Mouse (Mus musculus): ENCODE measurements around the gene Shd. TPM values are rescaled to one million over a fixed set of nuclear protein-coding genes. Genes with fewer than 3 reads are reported as not detected.

The Shd gene
- polyA plus RNA-seq, 1 experiment, result 1.7 TPM

- DNase-seq (ENCODE audit: low spot score), result peak; percentile 84
These were observed 11.1 kb upstream of the Shd start, which contains the start of gene Yju2 for GRCm38 (mm10) chr17:55958918-55959728. TSS of gene Yju2 (plus strand) at chr17:55959099.

DNA sequence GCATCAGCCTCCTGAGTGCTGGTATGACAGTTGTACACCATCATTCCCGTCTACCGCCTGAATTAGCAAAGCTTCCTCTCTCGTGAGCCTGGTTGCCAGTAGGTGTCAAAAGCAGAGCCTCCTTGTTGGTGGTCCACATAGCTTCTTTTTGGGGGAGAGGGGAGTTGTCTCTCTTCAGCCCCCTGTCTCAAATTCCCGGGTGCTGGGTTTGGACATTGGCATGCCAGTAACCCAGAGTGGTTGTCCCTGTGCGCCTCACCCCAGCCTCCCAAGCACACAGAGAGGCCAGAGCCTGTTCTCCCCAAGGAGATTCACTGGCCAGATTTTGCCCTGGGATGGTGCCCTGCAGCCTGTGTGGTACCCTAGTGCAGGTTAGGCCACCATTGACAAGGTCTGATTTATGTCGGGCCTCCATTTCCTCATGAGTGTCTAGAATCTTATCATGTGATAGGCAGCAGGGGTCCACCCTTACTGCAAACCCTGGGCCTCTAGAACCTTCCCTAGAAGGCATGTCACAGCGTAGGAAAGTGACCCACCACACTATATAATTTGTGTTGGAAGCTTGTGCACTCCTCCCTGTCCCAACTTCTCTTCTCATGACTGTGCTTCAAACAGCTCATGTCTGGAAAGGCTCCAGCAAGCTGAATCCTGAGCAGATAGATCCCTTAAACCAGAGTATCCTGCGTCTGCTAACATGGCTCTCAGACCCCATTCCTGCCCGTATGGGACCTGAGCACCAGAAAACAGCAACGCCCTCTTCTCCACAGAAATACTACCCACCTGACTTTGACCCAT, 10.1 kb upstream of the Shd start:
- no peak for DNase-seq (ENCODE audit: low spot score)

DNA sequence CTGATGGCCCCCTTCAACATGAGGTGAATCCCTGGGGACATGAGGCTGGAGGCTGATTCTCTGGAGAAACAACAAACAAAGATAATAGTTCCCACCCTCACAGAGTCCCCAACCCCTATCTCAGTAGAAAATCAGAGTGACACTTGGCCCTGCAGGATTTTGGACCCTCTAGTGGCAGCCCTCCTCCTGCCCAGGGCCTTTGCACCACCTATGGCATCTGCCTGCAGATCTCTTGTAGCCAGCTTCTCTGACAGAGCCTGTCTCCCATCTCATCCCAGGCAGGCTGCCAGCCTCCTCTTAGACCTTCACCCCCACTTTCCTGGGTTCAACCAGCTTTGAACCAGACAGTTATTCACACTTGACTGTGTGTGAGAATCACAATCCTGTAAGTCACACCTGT, 9.5 kb upstream of the Shd start:
- DNase-seq (ENCODE audit: low spot score), result no peak

DNA sequence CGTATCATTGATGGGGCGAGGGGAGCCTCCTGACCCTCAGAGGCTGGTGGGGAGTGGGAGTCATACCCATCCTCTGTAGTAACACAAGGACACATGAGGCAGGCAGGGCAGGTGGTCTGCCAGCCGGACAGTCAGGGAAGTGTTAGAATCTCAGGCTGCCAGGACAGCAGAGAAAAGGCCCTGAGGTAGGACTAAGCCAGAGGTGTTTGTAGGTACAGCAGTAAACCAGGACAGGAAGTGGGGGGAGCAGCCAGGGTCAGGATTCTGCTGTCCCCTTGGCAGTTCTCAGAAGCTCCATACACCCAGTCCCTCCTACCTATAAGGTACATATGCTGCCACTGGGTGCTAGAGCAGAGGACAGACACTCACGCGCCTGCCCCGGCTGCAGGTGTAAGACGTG, 8.6 kb upstream of the Shd start:
- no peak for DNase-seq (ENCODE audit: low spot score)

- no peak for DNase-seq (ENCODE audit: low spot score)
These were observed 7.1 kb upstream of the Shd start for GRCm38 (mm10) chr17:55963171-55963570.

DNA sequence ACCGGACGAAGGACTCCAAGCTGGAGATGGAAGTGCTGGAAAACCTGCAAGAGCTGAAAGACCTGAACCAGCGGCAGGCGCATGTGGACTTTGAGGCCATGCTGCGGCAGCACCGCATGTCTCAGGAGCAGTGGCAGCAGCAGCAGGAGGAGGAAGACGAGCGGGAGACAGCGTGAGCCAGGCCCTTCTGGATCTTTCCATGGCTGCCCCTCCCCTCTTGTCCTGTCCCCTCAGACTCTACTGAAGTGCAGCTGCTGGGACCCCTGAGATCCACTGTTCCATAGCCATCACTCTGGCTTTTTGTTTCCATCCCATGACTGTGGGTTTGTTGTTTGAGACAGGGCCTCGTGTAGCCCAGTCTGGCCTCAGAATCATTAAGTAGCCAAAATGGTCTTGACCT, 5.8 kb upstream of the Shd start:
- no peak for DNase-seq (ENCODE audit: low spot score)

- no peak for DNase-seq (ENCODE audit: low spot score)
These were observed 5.3 kb upstream of the Shd start for GRCm38 (mm10) chr17:55964996-55965395.

DNA sequence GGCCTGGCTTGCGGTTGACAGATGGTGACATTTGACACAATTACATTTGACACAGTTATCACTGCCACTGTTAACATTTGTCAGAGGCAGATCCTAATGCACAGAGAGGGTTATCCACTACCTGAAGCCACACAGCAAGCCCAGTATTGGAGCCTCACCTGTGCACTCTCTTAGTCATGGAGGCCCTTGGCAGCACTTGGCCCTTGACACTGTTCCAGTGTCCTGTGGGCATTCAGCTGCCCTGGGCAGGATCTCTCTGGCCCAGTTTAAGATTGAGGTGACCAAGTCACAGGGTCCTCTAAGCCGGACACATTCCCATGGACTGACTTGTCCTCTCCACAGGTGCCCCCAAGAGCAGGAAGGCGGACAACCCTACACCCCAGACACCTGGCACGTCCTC, 3.1 kb upstream of the Shd start:
- DNase-seq (ENCODE audit: low spot score), result no peak

- DNase-seq (ENCODE audit: low spot score), result no peak
These were observed 2.1 kb upstream of the Shd start for GRCm38 (mm10) chr17:55968210-55968609.

DNA sequence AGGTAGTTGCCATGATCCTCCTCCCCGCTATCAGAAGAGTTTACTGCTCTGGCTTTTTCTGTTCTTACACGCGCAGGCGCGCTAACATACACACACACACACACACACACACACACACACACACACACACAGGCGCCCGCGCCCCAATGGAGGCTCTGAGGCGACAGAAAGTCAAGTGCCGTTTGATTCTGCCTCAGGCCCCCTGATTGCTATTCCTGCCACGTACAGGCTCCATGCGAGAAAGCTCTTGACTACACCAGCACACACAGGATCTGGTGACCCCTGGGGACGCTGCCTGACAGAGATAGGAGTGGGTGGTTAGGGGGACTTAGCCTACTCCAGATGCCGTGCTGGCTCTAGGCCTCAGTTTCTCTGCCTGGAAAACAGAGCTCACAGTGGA, 707 bp upstream of the Shd start:
- DNase-seq (ENCODE audit: low spot score), result no peak

DNA sequence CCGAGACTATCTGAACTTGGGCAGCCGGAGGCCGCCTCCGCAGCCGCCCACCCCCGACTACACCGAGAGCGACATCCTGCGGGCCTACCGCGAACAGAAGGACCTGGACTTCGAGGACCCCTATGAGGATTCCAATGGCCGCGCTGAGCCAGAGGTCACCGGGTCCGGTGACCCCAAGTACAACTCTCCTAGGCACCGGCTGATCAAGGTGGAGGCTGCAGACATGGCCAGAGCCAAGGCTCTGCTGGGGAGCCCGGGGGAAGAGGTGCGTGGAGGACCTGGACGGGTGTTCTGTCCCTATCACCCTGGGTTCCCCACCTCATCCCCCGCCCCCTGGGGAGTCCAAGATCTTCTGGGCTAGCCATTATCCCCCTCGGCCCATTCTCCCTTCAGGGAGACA, 1.2 kb downstream of the Shd start:
- DNase-seq (ENCODE audit: low spot score), result no peak

GRCm38 (mm10) chr17:55976255-55976862, 6.1 kb downstream of the Shd start:
- DNase-seq (ENCODE audit: low spot score), result no peak

DNA sequence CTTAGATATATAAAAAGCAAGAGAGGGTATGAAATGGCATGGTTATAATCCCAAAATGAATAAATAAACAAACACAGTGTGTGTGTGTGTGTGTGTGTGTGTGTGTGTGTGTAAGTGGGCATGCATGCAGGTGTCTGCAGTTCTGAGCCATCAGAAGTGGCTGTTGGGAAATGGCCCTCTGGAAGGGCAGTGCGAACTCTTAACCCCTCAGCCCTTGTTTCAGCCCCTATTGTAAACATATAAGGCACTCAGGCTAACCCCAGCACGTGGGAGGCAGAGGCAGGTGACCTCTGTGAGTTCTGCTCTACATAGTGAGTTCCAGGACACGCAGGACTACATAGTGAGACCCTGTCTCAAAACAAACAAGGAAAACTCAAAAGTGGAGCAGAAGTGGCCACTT, 7.0 kb downstream of the Shd start:
- no peak for DNase-seq (ENCODE audit: low spot score)

GRCm38 (mm10) chr17:55986030-55986961, 16.0 kb downstream of the Shd start, which contains the start of gene Fsd1:
TSS of gene Fsd1 (plus strand) at chr17:55986509.
- no peak for DNase-seq (ENCODE audit: low spot score)

DNA sequence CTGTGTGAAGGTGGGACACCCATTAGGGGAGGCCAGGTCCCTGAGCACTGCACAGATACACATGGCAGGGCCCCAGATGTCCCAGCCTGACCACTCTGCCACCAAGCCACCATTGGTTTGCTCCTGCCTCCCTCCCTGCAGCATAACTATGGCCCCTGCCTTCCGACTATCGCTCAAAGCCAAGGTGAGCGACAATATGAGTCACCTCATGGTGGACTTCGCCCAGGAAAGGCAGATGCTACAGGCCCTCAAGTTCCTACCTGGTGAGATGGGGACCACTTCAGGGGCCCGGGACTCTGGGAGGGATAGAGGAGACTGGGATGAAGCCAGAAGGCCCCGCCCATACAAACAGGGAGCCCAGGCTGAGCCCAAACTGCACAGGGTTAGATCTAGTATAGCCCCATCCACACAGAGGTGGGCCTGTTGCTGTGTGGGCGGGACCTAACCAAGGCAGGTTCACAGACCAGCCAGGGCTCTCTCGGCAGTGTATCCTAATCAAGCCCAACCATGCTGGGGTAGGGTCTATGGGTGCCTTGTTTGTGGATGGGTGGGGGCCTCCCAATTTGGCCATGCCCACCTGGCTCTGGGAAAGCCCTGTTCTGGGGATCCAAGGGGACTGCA, 20.1 kb downstream of the Shd start:
- DNase-seq (ENCODE audit: low spot score), result no peak

DNA sequence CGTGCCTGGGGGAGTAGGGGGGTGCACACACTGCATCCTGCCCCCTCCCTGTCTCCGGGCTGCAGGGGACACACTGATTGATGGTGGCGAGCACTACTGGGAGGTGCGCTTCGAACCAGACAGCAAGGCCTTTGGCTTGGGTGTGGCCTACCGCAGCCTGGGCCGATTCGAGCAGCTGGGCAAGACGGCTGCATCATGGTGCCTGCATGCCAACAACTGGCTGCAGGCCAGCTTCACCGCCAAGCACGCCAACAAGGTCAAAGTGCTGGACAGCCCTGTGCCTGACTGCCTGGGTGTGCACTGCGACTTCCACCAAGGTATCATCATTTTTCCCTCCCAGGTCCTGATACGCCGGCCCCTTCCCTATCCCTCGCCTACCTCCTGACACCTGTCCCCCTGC, 25.7 kb downstream of the Shd start:
- DNase-seq (ENCODE audit: low spot score), result no peak

GRCm38 (mm10) chr17:55999794-56000499, 29.7 kb downstream of the Shd start:
- DNase-seq (ENCODE audit: low spot score), result no peak

GRCm38 (mm10) chr17:56003000-56003399, 32.7 kb downstream of the Shd start:
- no peak for DNase-seq (ENCODE audit: low spot score)

GRCm38 (mm10) chr17:56005415-56006061, 35.3 kb downstream of the Shd start, which contains the start of the genes Stap2 and Mpnd:
TSS of gene Stap2 (minus strand) at chr17:56005584.
TSS of gene Mpnd (plus strand) at chr17:56005711.
- peak; percentile 46 for DNase-seq (ENCODE audit: low spot score)

- DNase-seq (ENCODE audit: low spot score), result no peak
These were observed 36.7 kb downstream of the Shd start for GRCm38 (mm10) chr17:56006956-56007355.

Measured in urinary bladder, adult 2 months (tissue).